Mouse (Mus musculus): ENCODE measurements at regions not wholly inside any gene's neighbourhood (a gene's known extent, or its start where the extent isn't known, plus 50 kb on each side); places are given as distances from the start of the nearest gene placed in this dataset.

DNA sequence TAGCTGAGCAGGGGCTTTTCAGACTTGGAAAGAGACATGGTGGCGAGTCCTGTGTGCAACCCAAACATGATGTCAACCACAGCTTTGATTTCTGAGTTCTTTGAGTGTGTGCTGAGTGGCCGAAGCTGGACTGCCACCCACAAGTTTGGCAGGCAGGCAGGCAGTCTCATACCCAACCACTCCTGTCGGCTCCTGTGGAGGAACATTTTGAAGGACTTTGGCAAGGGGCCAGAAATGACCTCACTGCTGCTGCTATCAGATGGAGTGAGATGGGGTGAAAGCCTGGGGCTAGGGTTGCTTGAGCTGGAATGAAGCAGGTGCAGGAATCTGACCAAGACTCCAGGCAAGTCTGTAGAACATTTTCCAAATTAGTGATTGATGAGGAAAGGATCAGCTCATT, 162.7 kb upstream of the F930015N05Rik start:
- no peak for ATAC-seq (ENCODE audit: low read depth)
- 33% methylated on average over 3 of the region's 3 CpGs for WGBS (ENCODE audit: insufficient replicate concordance)
- H3K27me3 ChIP-seq (ENCODE audit: control insufficient read depth, insufficient read depth, low read depth, low read length) = no peaks in the 10 kb centered on the region

DNA sequence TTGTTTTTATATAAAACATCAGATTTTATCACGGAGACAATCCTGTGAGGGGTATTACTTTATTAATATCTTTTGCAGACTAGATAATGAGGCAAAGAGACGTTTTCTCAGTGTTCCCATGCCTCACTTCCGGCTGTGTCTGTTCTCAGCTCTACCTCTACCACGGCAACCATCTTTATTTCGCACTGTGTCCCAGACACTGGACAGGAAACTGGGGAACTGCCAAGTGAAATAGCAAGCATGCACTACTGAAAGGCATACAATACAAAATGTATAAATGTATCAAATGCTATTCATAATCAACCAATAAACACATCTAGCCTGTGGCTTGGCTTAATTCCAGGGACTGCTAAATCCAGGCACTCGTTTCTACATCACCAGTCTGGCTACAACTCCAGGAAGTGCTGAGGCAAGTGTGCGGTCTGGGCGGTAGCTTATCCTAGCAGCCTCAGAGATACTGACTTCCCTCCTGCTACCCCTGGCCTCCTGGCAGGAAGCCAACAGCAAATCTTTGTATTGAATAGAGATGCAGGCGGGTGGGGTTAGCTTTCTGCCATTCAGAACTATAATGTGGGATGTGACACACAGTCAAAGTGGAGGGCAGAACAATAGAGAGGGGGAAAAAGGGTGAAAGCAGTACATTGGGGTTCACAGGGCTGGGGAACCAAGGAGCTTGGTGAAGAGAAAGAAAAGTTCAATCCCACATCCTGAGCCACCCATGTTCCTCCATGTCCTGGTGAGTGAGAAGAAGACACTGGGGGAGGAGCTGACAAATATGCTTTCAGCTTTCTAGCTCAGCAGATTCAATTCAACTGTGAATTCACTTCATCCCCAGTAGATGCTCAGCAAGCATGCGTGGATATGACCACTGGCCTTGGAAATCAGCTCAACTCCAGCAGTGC, 164.0 kb upstream of the F930015N05Rik start:
- no peaks in the 10 kb centered on the region for H3K4me1 ChIP-seq (ENCODE audit: control insufficient read depth, low read depth, low read length)
- 0 out of 2 replicates have a peak overlapping the region, but pooled peaks have one; percentile 15 for H3K4me2 ChIP-seq (ENCODE audit: low read depth, low read length)
- H3K27ac ChIP-seq (ENCODE audit: low read length) = no peak overlapping the region
- WGBS (ENCODE audit: insufficient replicate concordance) = 19% methylated on average over 10 of the region's 10 CpGs
- H3K36me3 ChIP-seq (ENCODE audit: control insufficient read depth, insufficient read depth) = no peaks in the 10 kb centered on the region
- no peak overlapping the region for H3K9ac ChIP-seq (ENCODE audit: low read depth, low read length)
- peak; percentile 58 for ATAC-seq (ENCODE audit: low read depth)
- H3K9me3 ChIP-seq (replicated peaks; ENCODE audit: control insufficient read depth, low read length) = no peaks in the 10 kb centered on the region
- H3K27me3 ChIP-seq (ENCODE audit: control insufficient read depth, insufficient read depth, low read depth, low read length) = no peaks in the 10 kb centered on the region
- H3K4me3 ChIP-seq (ENCODE audit: low read depth, low read length) = no peak overlapping the region

More for the DNA sequence above, 162.7 kb upstream of the F930015N05Rik start:
- Histone ChIP-seq H3K4me2 (ENCODE audit: low read depth, low read length) (no peak overlapping the region), H3K4me3 (ENCODE audit: low read depth, low read length) (no peak overlapping the region), H3K36me3 (ENCODE audit: control insufficient read depth, insufficient read depth) (no peaks in the 10 kb centered on the region), H3K27ac (ENCODE audit: low read length) (no peak overlapping the region), H3K9me3 (replicated peaks; ENCODE audit: control insufficient read depth, low read length) (no peaks in the 10 kb centered on the region), H3K4me1 (ENCODE audit: control insufficient read depth, low read depth, low read length) (no peaks in the 10 kb centered on the region), H3K9ac (ENCODE audit: low read depth, low read length) (no peak overlapping the region)

DNA sequence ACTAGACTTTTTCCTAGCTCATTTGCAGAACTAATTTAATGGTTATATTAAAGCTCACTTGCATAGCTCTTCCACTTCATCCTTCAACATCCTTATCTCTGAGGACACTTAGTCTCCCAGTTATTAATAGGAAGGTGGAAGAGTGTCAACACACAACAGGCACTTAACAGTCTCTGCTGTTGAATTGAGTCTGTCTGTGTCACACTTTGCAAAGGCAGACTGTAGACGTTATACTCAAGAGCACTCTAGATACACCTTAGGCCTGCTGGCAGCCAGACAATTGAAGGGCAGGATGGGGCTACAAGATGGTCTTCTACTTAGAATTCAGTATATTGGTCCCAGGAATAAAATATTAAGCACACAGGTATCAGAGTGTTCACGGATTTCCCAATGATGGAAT, 172.6 kb upstream of the F930015N05Rik start:
- no peak overlapping the region for H3K4me2 ChIP-seq (ENCODE audit: low read depth, low read length)
- H3K27me3 ChIP-seq (ENCODE audit: control insufficient read depth, insufficient read depth, low read depth, low read length) = no peaks in the 10 kb centered on the region
- no peaks in the 10 kb centered on the region for H3K9me3 ChIP-seq (replicated peaks; ENCODE audit: control insufficient read depth, low read length)
- H3K9ac ChIP-seq (ENCODE audit: low read depth, low read length) = no peak overlapping the region
- H3K27ac ChIP-seq (ENCODE audit: low read length) = no peak overlapping the region
- H3K4me1 ChIP-seq (ENCODE audit: control insufficient read depth, low read depth, low read length) = no peaks in the 10 kb centered on the region
- no peaks in the 10 kb centered on the region for H3K36me3 ChIP-seq (ENCODE audit: control insufficient read depth, insufficient read depth)
- ATAC-seq (ENCODE audit: low read depth) = no peak
- H3K4me3 ChIP-seq (ENCODE audit: low read depth, low read length) = no peak overlapping the region
- 47% methylated on average over 2 of the region's 2 CpGs for WGBS (ENCODE audit: insufficient replicate concordance)

- no peaks in the 10 kb centered on the region for H3K36me3 ChIP-seq (ENCODE audit: control insufficient read depth, insufficient read depth)
- H3K4me2 ChIP-seq (ENCODE audit: low read depth, low read length) = no peak overlapping the region
- no peaks in the 10 kb centered on the region for H3K27me3 ChIP-seq (ENCODE audit: control insufficient read depth, insufficient read depth, low read depth, low read length)
- no peaks in the 10 kb centered on the region for H3K9me3 ChIP-seq (replicated peaks; ENCODE audit: control insufficient read depth, low read length)
- H3K9ac ChIP-seq (ENCODE audit: low read depth, low read length) = no peak overlapping the region
- 36% methylated on average over 3 of the region's 3 CpGs for WGBS (ENCODE audit: insufficient replicate concordance)
- no peak overlapping the region for H3K4me3 ChIP-seq (ENCODE audit: low read depth, low read length)
- no peaks in the 10 kb centered on the region for H3K4me1 ChIP-seq (ENCODE audit: control insufficient read depth, low read depth, low read length)
- ATAC-seq (ENCODE audit: low read depth) = no peak
- H3K27ac ChIP-seq (ENCODE audit: low read length) = no peak overlapping the region
These were observed 174.3 kb upstream of the F930015N05Rik start for GRCm38 (mm10) chr11:64610724-64611123.

DNA sequence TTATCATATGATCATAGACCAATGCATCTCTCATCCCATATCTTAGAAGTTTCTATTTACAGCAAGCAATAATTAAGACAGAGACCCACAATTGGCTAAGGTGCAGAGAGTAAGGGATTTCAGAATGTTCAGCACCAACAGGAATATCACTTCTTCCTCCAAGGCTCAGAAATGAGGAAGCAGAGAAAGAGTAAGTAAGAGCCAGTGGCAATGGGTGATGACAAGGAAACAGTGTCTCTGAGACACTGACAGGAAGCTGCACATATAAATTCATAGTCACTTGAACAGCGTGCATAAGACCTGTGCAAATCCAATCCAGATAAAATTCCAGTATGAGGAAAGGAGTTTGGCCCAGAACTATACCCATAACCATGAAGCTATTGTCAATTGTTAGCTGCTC, 178.7 kb upstream of the F930015N05Rik start:
- Histone ChIP-seq H3K27me3 (ENCODE audit: control insufficient read depth, insufficient read depth, low read depth, low read length) (no peaks in the 10 kb centered on the region), H3K4me1 (ENCODE audit: control insufficient read depth, low read depth, low read length) (no peaks in the 10 kb centered on the region), H3K9ac (ENCODE audit: low read depth, low read length) (no peak overlapping the region), H3K36me3 (ENCODE audit: control insufficient read depth, insufficient read depth) (no peaks in the 10 kb centered on the region), H3K4me3 (ENCODE audit: low read depth, low read length) (no peak overlapping the region), H3K4me2 (ENCODE audit: low read depth, low read length) (no peak overlapping the region), H3K27ac (ENCODE audit: low read length) (no peak overlapping the region), H3K9me3 (replicated peaks; ENCODE audit: control insufficient read depth, low read length) (no peaks in the 10 kb centered on the region)
- no peak for ATAC-seq (ENCODE audit: low read depth)
- WGBS (ENCODE audit: insufficient replicate concordance) = 17% methylated on average over 1 of the region's 1 CpGs

- Histone ChIP-seq H3K4me2 (ENCODE audit: low read depth, low read length) (no peak overlapping the region), H3K27me3 (ENCODE audit: control insufficient read depth, insufficient read depth, low read depth, low read length) (no peaks in the 10 kb centered on the region), H3K9ac (ENCODE audit: low read depth, low read length) (no peak overlapping the region), H3K4me1 (ENCODE audit: control insufficient read depth, low read depth, low read length) (no peaks in the 10 kb centered on the region), H3K36me3 (ENCODE audit: control insufficient read depth, insufficient read depth) (no peaks in the 10 kb centered on the region), H3K27ac (ENCODE audit: low read length) (no peak overlapping the region), H3K4me3 (ENCODE audit: low read depth, low read length) (no peak overlapping the region), H3K9me3 (replicated peaks; ENCODE audit: control insufficient read depth, low read length) (no peaks in the 10 kb centered on the region)
- no peak for ATAC-seq (ENCODE audit: low read depth)
- 42% methylated on average over 5 of the region's 5 CpGs for WGBS (ENCODE audit: insufficient replicate concordance)
These were observed 182.4 kb upstream of the F930015N05Rik start for GRCm38 (mm10) chr11:64618631-64619385.

GRCm38 (mm10) chr11:64627180-64627579, 190.7 kb upstream of the F930015N05Rik start:
- no peak overlapping the region for H3K27ac ChIP-seq (ENCODE audit: low read length)
- 62% methylated on average over 7 of the region's 7 CpGs for whole genome bisulfite sequencing (ENCODE audit: insufficient replicate concordance)
- no peak overlapping the region for H3K9ac ChIP-seq (ENCODE audit: low read depth, low read length)
- no peaks in the 10 kb centered on the region for H3K4me1 ChIP-seq (ENCODE audit: control insufficient read depth, low read depth, low read length)
- H3K27me3 ChIP-seq (ENCODE audit: control insufficient read depth, insufficient read depth, low read depth, low read length) = no peaks in the 10 kb centered on the region
- no peak overlapping the region for H3K4me3 ChIP-seq (ENCODE audit: low read depth, low read length)
- no peak overlapping the region for H3K4me2 ChIP-seq (ENCODE audit: low read depth, low read length)
- H3K9me3 ChIP-seq (replicated peaks; ENCODE audit: control insufficient read depth, low read length) = no peaks in the 10 kb centered on the region
- no peak for ATAC-seq (ENCODE audit: low read depth)
- H3K36me3 ChIP-seq (ENCODE audit: control insufficient read depth, insufficient read depth) = no peaks in the 10 kb centered on the region

GRCm38 (mm10) chr11:64640947-64641346, 204.5 kb upstream of the F930015N05Rik start:
- H3K27me3 ChIP-seq (ENCODE audit: control insufficient read depth, insufficient read depth, low read depth, low read length) = no peaks in the 10 kb centered on the region
- 65% methylated on average over 4 of the region's 4 CpGs for whole genome bisulfite sequencing (ENCODE audit: insufficient replicate concordance)
- H3K4me1 ChIP-seq (ENCODE audit: control insufficient read depth, low read depth, low read length) = no peaks in the 10 kb centered on the region
- no peak overlapping the region for H3K9ac ChIP-seq (ENCODE audit: low read depth, low read length)
- no peaks in the 10 kb centered on the region for H3K9me3 ChIP-seq (replicated peaks; ENCODE audit: control insufficient read depth, low read length)
- H3K27ac ChIP-seq (ENCODE audit: low read length) = no peak overlapping the region
- ATAC-seq (ENCODE audit: low read depth) = no peak
- no peaks in the 10 kb centered on the region for H3K36me3 ChIP-seq (ENCODE audit: control insufficient read depth, insufficient read depth)
- no peak overlapping the region for H3K4me3 ChIP-seq (ENCODE audit: low read depth, low read length)
- no peak overlapping the region for H3K4me2 ChIP-seq (ENCODE audit: low read depth, low read length)

DNA sequence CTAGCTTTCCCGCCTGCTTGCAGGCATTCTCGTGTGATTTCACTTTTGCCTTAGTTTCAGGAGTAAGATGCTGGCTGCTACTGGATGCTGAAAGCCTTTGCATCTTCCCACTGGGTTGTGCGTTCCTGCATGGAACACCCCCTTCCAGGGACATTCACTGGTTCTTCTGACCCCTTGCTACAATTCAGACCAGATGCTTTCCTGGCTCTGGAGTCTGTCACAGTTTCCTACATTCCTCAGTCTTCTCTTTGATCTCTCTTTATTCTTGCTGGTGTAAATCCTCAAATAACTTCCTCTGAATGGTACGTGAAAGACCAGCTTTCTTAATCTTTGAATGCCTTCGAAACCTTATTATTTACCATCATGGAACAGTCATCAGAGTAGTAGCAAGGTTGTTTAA, 206.7 kb upstream of the F930015N05Rik start:
- Histone ChIP-seq H3K36me3 (ENCODE audit: control insufficient read depth, insufficient read depth) (no peaks in the 10 kb centered on the region), H3K9me3 (replicated peaks; ENCODE audit: control insufficient read depth, low read length) (no peaks in the 10 kb centered on the region), H3K27me3 (ENCODE audit: control insufficient read depth, insufficient read depth, low read depth, low read length) (no peaks in the 10 kb centered on the region), H3K9ac (ENCODE audit: low read depth, low read length) (no peak overlapping the region), H3K4me3 (ENCODE audit: low read depth, low read length) (no peak overlapping the region), H3K4me1 (ENCODE audit: control insufficient read depth, low read depth, low read length) (no peaks in the 10 kb centered on the region), H3K4me2 (ENCODE audit: low read depth, low read length) (no peak overlapping the region), H3K27ac (ENCODE audit: low read length) (no peak overlapping the region)
- ATAC-seq (ENCODE audit: low read depth) = no peak
- WGBS (ENCODE audit: insufficient replicate concordance) = 51% methylated on average over 5 of the region's 5 CpGs

All from liver, embryonic 16.5 days (tissue).